Mouse (Mus musculus): ENCODE measurements at regions not wholly inside any gene's neighbourhood (a gene's known extent, or its start where the extent isn't known, plus 50 kb on each side); places are given as distances from the start of the nearest gene placed in this dataset.

DNA sequence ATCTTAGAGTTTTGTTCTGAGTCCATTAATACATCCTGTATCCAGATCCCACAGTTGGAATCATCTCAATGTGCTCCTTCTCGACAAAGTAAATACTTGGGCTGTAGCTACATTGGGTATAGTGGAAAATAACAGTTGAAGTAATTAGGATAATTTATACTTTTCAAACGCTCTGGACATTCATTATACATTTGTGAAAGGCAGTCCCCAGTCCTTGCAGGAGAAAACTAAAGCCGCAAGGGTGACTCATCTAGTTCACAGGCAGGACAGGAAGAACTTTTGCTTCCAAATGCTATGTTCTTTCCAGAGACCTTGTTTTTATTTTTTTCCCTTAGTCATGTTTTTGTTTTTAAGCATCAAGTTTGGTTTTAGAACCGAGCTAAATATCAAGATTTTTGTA is 218.8 kb downstream of the Gpr37 start:
- DNase-seq (ENCODE audit: low spot score) (no peak), ATAC-seq (ENCODE audit: low FRiP score, low TSS enrichment) (no peak)
- TF ChIP-seq EP300 (optimal IDR thresholded peaks at IDR 0.05) (no peak), CTCF (IDR thresholded peaks at IDR 0.05; ENCODE audit: low read depth) (no peak)
- 41% methylated on average over 4 of the region's 4 CpGs for WGBS
- no peak overlapping the region for H3K4me3 ChIP-seq (ENCODE audit: low read depth, low read length)
- no peaks in the 10 kb centered on the region for H3K4me1 ChIP-seq (replicated peaks; ENCODE audit: control insufficient read depth, insufficient read depth)
- no peaks in the 10 kb centered on the region for H3K36me3 ChIP-seq (ENCODE audit: control insufficient read depth, insufficient read depth, low read length)
- no peaks in the 10 kb centered on the region for H3K9me3 ChIP-seq (ENCODE audit: control insufficient read depth, low read length)
- no peak overlapping the region for H3K27ac ChIP-seq (replicated peaks)
- H3K27me3 ChIP-seq (ENCODE audit: control insufficient read depth, insufficient read depth, low read length): no peaks in the 10 kb centered on the region
- no peak overlapping the region for H3K9ac ChIP-seq (ENCODE audit: low read length)
- H3K4me2 ChIP-seq (replicated peaks; ENCODE audit: low read depth): no peak overlapping the region

DNA sequence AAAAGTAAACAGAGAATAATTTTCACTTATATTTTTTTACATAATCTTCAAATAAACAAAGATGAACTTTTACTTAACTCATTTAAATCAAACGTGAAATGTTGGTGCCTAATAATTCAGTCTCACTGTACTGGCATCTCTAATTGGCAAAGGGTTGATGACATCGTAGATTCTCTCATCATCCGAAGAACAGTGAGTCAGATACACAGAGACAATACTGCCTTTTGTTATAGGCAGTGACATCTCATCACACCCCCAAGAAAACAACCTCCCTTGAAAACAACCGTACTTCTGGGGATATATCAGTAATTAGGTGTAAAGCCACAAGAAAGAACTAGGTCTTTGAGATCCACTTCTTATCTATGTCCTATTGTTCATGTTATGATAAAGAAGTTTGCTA is 227.5 kb downstream of the Gpr37 start:
- no peaks in the 10 kb centered on the region for H3K4me1 ChIP-seq (replicated peaks; ENCODE audit: control insufficient read depth, insufficient read depth)
- WGBS: 54% methylated on average over 4 of the region's 4 CpGs
- H3K4me3 ChIP-seq (ENCODE audit: low read depth, low read length): no peak overlapping the region
- H3K9ac ChIP-seq (ENCODE audit: low read length): no peak overlapping the region
- H3K4me2 ChIP-seq (replicated peaks; ENCODE audit: low read depth): no peak overlapping the region
- no peak for TF ChIP-seq EP300 (optimal IDR thresholded peaks at IDR 0.05)
- TF ChIP-seq CTCF (IDR thresholded peaks at IDR 0.05; ENCODE audit: low read depth): no peak
- H3K9me3 ChIP-seq (ENCODE audit: control insufficient read depth, low read length): no peaks in the 10 kb centered on the region
- ATAC-seq (ENCODE audit: low FRiP score, low TSS enrichment) (no peak), DNase-seq (ENCODE audit: low spot score) (no peak)
- no peak overlapping the region for H3K27ac ChIP-seq (replicated peaks)
- no peaks in the 10 kb centered on the region for H3K36me3 ChIP-seq (ENCODE audit: control insufficient read depth, insufficient read depth, low read length)
- H3K27me3 ChIP-seq (ENCODE audit: control insufficient read depth, insufficient read depth, low read length): no peaks in the 10 kb centered on the region

DNA sequence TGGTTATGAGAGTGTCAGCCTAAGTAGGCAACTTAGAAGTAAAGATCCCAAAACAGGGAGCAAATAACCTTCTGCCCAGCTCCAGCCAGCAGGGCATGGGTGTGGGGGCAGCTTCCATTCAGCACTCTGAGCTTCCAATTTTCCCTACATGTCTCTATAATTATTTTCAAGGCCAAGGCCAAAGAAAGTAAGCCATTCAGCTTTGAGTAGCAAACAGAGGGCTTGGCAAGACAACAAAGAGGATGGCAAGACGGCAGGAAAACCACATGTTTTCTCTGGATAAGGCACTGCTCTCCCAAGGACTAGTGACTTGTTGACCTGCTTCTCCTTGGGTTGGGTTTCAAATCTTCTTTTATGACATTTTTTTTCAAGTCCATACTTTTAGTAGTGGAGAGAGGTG is 240.1 kb downstream of the Gpr37 start:
- Histone ChIP-seq H3K4me3 (ENCODE audit: low read depth, low read length) (no peak overlapping the region), H3K4me2 (replicated peaks; ENCODE audit: low read depth) (no peak overlapping the region), H3K27me3 (ENCODE audit: control insufficient read depth, insufficient read depth, low read length) (no peaks in the 10 kb centered on the region), H3K9ac (ENCODE audit: low read length) (no peak overlapping the region), H3K9me3 (ENCODE audit: control insufficient read depth, low read length) (no peaks in the 10 kb centered on the region), H3K27ac (replicated peaks) (no peak overlapping the region), H3K36me3 (ENCODE audit: control insufficient read depth, insufficient read depth, low read length) (no peaks in the 10 kb centered on the region), H3K4me1 (replicated peaks; ENCODE audit: control insufficient read depth, insufficient read depth) (no peaks in the 10 kb centered on the region)
- no peak for DNase-seq (ENCODE audit: low spot score)
- TF ChIP-seq CTCF (IDR thresholded peaks at IDR 0.05; ENCODE audit: low read depth) (no peak), EP300 (optimal IDR thresholded peaks at IDR 0.05) (no peak)
- WGBS: 23% methylated on average over 1 of the region's 1 CpGs
- no peak for ATAC-seq (ENCODE audit: low FRiP score, low TSS enrichment)

DNA sequence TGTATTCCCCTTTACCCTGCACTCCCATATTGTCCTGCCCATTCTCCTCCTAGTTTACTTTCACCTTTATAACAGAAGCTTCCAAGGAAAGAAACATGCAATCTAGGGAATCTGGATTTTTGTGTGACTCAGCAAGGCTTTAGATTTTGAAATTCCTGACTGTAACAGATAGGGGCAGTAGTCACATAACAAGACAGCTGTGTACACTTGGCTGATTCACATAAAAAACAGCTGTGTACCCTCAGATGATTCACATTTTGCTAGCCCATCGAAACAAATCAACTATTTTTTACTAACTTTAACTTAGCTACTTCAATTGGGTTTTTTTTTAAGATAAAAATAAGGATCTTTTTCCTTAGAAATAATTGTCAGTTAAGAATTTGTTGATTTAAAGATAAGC is 240.6 kb downstream of the Gpr37 start:
- Histone ChIP-seq H3K4me3 (ENCODE audit: low read depth, low read length) (no peak overlapping the region), H3K27ac (replicated peaks) (no peak overlapping the region), H3K36me3 (ENCODE audit: control insufficient read depth, insufficient read depth, low read length) (no peaks in the 10 kb centered on the region), H3K27me3 (ENCODE audit: control insufficient read depth, insufficient read depth, low read length) (no peaks in the 10 kb centered on the region), H3K4me1 (replicated peaks; ENCODE audit: control insufficient read depth, insufficient read depth) (no peaks in the 10 kb centered on the region), H3K9me3 (ENCODE audit: control insufficient read depth, low read length) (no peaks in the 10 kb centered on the region), H3K9ac (ENCODE audit: low read length) (no peak overlapping the region), H3K4me2 (replicated peaks; ENCODE audit: low read depth) (no peak overlapping the region)
- WGBS: 37% methylated on average over 1 of the region's 1 CpGs
- TF ChIP-seq EP300 (optimal IDR thresholded peaks at IDR 0.05): no peak
- peak; percentile 30 for TF ChIP-seq CTCF (IDR thresholded peaks at IDR 0.05; ENCODE audit: low read depth)
- DNase-seq (ENCODE audit: low spot score) (no peak), ATAC-seq (ENCODE audit: low FRiP score, low TSS enrichment) (no peak)

DNA sequence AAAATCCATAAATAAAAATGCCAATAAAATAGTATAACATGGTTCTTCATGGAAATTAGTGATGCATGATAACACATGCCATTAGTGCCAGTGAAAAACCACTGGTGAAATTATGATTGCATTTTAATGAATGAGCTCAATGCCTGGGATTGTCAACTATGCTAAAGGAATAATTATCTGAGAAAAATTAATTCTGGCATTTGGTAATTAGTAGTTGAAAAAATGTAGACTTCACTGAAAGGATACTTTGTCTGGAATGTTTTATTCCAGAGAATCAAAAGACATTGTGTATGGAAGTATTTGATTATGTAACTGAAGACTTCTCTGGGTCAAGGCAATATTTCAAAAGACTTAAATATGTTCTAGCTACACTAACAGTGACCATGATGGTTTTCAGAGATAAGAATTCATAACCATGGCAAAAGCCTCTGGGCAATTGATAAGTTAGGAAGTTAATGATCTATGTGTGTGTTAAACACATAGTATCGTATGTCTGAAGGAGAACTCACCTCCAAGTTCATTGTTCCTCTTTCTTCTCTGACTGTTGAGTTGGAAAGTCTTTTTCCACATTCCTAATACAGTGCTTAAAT is 245.1 kb downstream of the Gpr37 start:
- H3K36me3 ChIP-seq (ENCODE audit: control insufficient read depth, insufficient read depth, low read length): no peaks in the 10 kb centered on the region
- TF ChIP-seq CTCF (IDR thresholded peaks at IDR 0.05; ENCODE audit: low read depth) (no peak), EP300 (optimal IDR thresholded peaks at IDR 0.05) (no peak)
- H3K4me1 ChIP-seq (replicated peaks; ENCODE audit: control insufficient read depth, insufficient read depth): no peaks in the 10 kb centered on the region
- ATAC-seq (ENCODE audit: low FRiP score, low TSS enrichment): no peak
- H3K27me3 ChIP-seq (ENCODE audit: control insufficient read depth, insufficient read depth, low read length): no peaks in the 10 kb centered on the region
- no peak overlapping the region for H3K27ac ChIP-seq (replicated peaks)
- H3K4me2 ChIP-seq (replicated peaks; ENCODE audit: low read depth): no peak overlapping the region
- no peak overlapping the region for H3K4me3 ChIP-seq (ENCODE audit: low read depth, low read length)
- H3K9me3 ChIP-seq (ENCODE audit: control insufficient read depth, low read length): no peaks in the 10 kb centered on the region
- WGBS: 75% methylated on average over 1 of the region's 1 CpGs
- H3K9ac ChIP-seq (ENCODE audit: low read length): no peak overlapping the region
- DNase-seq (ENCODE audit: low spot score): no peak

DNA sequence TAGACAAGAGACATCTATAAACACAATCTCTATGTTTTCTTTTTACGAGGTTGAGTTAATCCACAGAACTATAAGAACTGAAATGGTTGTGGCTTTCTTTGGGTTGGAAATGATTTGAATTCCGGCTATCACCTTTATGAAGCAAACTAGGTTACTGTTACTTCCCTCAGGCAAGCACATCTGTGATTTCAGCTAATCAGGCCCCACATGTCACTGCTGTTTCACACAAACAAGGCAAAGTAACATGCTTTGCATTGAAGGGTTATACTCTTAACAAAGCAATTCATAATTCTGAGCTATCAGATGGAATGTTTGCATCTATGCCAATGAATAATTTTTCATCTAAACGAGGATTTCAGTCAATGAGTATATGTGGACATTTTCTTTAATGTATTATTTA is 246.4 kb downstream of the Gpr37 start:
- ATAC-seq (ENCODE audit: low FRiP score, low TSS enrichment): no peak
- no peak for TF ChIP-seq EP300 (optimal IDR thresholded peaks at IDR 0.05)
- no peak for DNase-seq (ENCODE audit: low spot score)
- H3K9me3 ChIP-seq (ENCODE audit: control insufficient read depth, low read length): no peaks in the 10 kb centered on the region
- WGBS: 64% methylated on average over 3 of the region's 3 CpGs
- H3K27ac ChIP-seq (replicated peaks): no peak overlapping the region
- no peaks in the 10 kb centered on the region for H3K27me3 ChIP-seq (ENCODE audit: control insufficient read depth, insufficient read depth, low read length)
- no peak overlapping the region for H3K9ac ChIP-seq (ENCODE audit: low read length)
- no peak overlapping the region for H3K4me3 ChIP-seq (ENCODE audit: low read depth, low read length)
- H3K4me1 ChIP-seq (replicated peaks; ENCODE audit: control insufficient read depth, insufficient read depth): no peaks in the 10 kb centered on the region
- H3K4me2 ChIP-seq (replicated peaks; ENCODE audit: low read depth): no peak overlapping the region
- H3K36me3 ChIP-seq (ENCODE audit: control insufficient read depth, insufficient read depth, low read length): no peaks in the 10 kb centered on the region

Data from stomach, postnatal 0 days (tissue).